Mouse (Mus musculus): ENCODE measurements around the gene Adora2b. TPM values are rescaled to one million over a fixed set of nuclear protein-coding genes. Genes with fewer than 3 reads are reported as not detected.

The Adora2b gene
- total RNA-seq, 2 experiments from 2014 or later = 8.1 to 8.7 TPM

Other genes starting within 250 kb of the Adora2b start
- 10 to 100 TPM; 14.2 to 16.0 TPM for gene Zswim7, start 32.4 kb downstream of the Adora2b start, total RNA-seq (2021)
- gene Ttc19, start 32.5 kb downstream of the Adora2b start, total RNA-seq (2021) = 10 to 100 TPM; 76.6 to 86.4 TPM
- gene Pigl, start 209.5 kb downstream of the Adora2b start, total RNA-seq (2021) = 1 to 10 TPM; 6.0 to 7.5 TPM
- 100 to 1,000 TPM; 251 to 321 TPM for gene Ncor1, start 209.6 kb downstream of the Adora2b start, total RNA-seq (2021)